Mouse (Mus musculus): ENCODE measurements at regions not wholly inside any gene's neighbourhood (a gene's known extent, or its start where the extent isn't known, plus 50 kb on each side); places are given as distances from the start of the nearest gene placed in this dataset.
A peak's percentile ranks its signal among the peaks of the same experiment; 100 is the strongest.

GRCm38 (mm10) chr10:105125736-105126135, 448.5 kb downstream of the Tmtc2 start:
- ATAC-seq (peak; percentile 72), DNase-seq (ENCODE audit: low spot score) (peak; percentile 74)
- no peaks in the 10 kb centered on the region for H3K27me3 ChIP-seq (replicated peaks; ENCODE audit: insufficient read depth, low read length)
- no peak overlapping the region for H3K27ac ChIP-seq (ENCODE audit: low read length)
- no peak overlapping the region for H3K4me3 ChIP-seq (ENCODE audit: low read depth, low read length)
- H3K9ac ChIP-seq (replicated peaks; ENCODE audit: low read depth): no peak overlapping the region
- no peaks in the 10 kb centered on the region for H3K4me1 ChIP-seq (ENCODE audit: insufficient read depth, low read depth, low read length)
- no peak overlapping the region for H3K4me2 ChIP-seq (replicated peaks; ENCODE audit: low read depth, low read length)
- no peaks in the 10 kb centered on the region for H3K9me3 ChIP-seq (ENCODE audit: low read length)
- no peak for TF ChIP-seq CTCF (IDR thresholded peaks at IDR 0.05)
- TF ChIP-seq EP300 (IDR thresholded peaks at IDR 0.05): peak; percentile 95
- no peaks in the 10 kb centered on the region for H3K36me3 ChIP-seq (ENCODE audit: insufficient read depth, low read length)
- WGBS: 26% methylated on average over 3 of the region's 3 CpGs

- H3K9me3 ChIP-seq (ENCODE audit: low read length): no peaks in the 10 kb centered on the region
- ATAC-seq (no peak), DNase-seq (ENCODE audit: low spot score) (no peak)
Measured at GRCm38 (mm10) chr10:105120229-105120628, 454.0 kb downstream of the Tmtc2 start.

GRCm38 (mm10) chr10:105116138-105116537, 458.1 kb downstream of the Tmtc2 start:
- Histone ChIP-seq H3K36me3 (ENCODE audit: insufficient read depth, low read length) (no peaks in the 10 kb centered on the region), H3K27me3 (replicated peaks; ENCODE audit: insufficient read depth, low read length) (no peaks in the 10 kb centered on the region), H3K4me3 (ENCODE audit: low read depth, low read length) (no peak overlapping the region), H3K27ac (ENCODE audit: low read length) (no peak overlapping the region), H3K4me2 (replicated peaks; ENCODE audit: low read depth, low read length) (no peak overlapping the region), H3K9ac (replicated peaks; ENCODE audit: low read depth) (no peak overlapping the region), H3K4me1 (ENCODE audit: insufficient read depth, low read depth, low read length) (no peaks in the 10 kb centered on the region), H3K9me3 (ENCODE audit: low read length) (no peaks in the 10 kb centered on the region)
- no peak for TF ChIP-seq EP300 (IDR thresholded peaks at IDR 0.05)
- TF ChIP-seq CTCF (IDR thresholded peaks at IDR 0.05): no peak
- ATAC-seq (no peak), DNase-seq (ENCODE audit: low spot score) (no peak)
- 85% methylated on average over 1 of the region's 1 CpGs for WGBS

More at GRCm38 (mm10) chr10:105120229-105120628, 454.0 kb downstream of the Tmtc2 start:
- no peaks in the 10 kb centered on the region for H3K36me3 ChIP-seq (ENCODE audit: insufficient read depth, low read length)
- no peak for TF ChIP-seq EP300 (IDR thresholded peaks at IDR 0.05)
- 0 out of 2 replicates have a peak, but pooled peaks have one; percentile 2 for TF ChIP-seq CTCF (IDR thresholded peaks at IDR 0.05)
- no peak overlapping the region for H3K27ac ChIP-seq (ENCODE audit: low read length)
- no peak overlapping the region for H3K4me3 ChIP-seq (ENCODE audit: low read depth, low read length)
- no peak overlapping the region for H3K9ac ChIP-seq (replicated peaks; ENCODE audit: low read depth)
- H3K4me2 ChIP-seq (replicated peaks; ENCODE audit: low read depth, low read length): no peak overlapping the region
- H3K4me1 ChIP-seq (ENCODE audit: insufficient read depth, low read depth, low read length): no peaks in the 10 kb centered on the region
- 35% methylated on average over 10 of the region's 10 CpGs for WGBS
- H3K27me3 ChIP-seq (replicated peaks; ENCODE audit: insufficient read depth, low read length): no peaks in the 10 kb centered on the region

GRCm38 (mm10) chr10:105114927-105115326, 459.3 kb downstream of the Tmtc2 start:
- DNase-seq (ENCODE audit: low spot score): no peak
- H3K27ac ChIP-seq (ENCODE audit: low read length): no peak overlapping the region
- H3K4me3 ChIP-seq (ENCODE audit: low read depth, low read length): no peak overlapping the region
- no peak for TF ChIP-seq CTCF (IDR thresholded peaks at IDR 0.05)
- TF ChIP-seq EP300 (IDR thresholded peaks at IDR 0.05): no peak
- H3K4me1 ChIP-seq (ENCODE audit: insufficient read depth, low read depth, low read length): no peaks in the 10 kb centered on the region
- H3K9me3 ChIP-seq (ENCODE audit: low read length): no peaks in the 10 kb centered on the region
- H3K27me3 ChIP-seq (replicated peaks; ENCODE audit: insufficient read depth, low read length): no peaks in the 10 kb centered on the region
- H3K9ac ChIP-seq (replicated peaks; ENCODE audit: low read depth): no peak overlapping the region
- no peak overlapping the region for H3K4me2 ChIP-seq (replicated peaks; ENCODE audit: low read depth, low read length)
- H3K36me3 ChIP-seq (ENCODE audit: insufficient read depth, low read length): no peaks in the 10 kb centered on the region
- 57% methylated on average over 5 of the region's 5 CpGs for WGBS
- no peak for ATAC-seq

GRCm38 (mm10) chr10:105110247-105110646, 464.0 kb downstream of the Tmtc2 start:
- no peak overlapping the region for H3K27ac ChIP-seq (ENCODE audit: low read length)
- H3K4me1 ChIP-seq (ENCODE audit: insufficient read depth, low read depth, low read length): no peaks in the 10 kb centered on the region
- H3K27me3 ChIP-seq (replicated peaks; ENCODE audit: insufficient read depth, low read length): no peaks in the 10 kb centered on the region
- no peak for DNase-seq (ENCODE audit: low spot score)
- no peak for ATAC-seq
- H3K4me3 ChIP-seq (ENCODE audit: low read depth, low read length): no peak overlapping the region
- H3K9ac ChIP-seq (replicated peaks; ENCODE audit: low read depth): no peak overlapping the region
- no peaks in the 10 kb centered on the region for H3K9me3 ChIP-seq (ENCODE audit: low read length)
- no peak overlapping the region for H3K4me2 ChIP-seq (replicated peaks; ENCODE audit: low read depth, low read length)
- 25% methylated on average over 5 of the region's 5 CpGs for WGBS
- H3K36me3 ChIP-seq (ENCODE audit: insufficient read depth, low read length): no peaks in the 10 kb centered on the region
- TF ChIP-seq CTCF (IDR thresholded peaks at IDR 0.05) (no peak), EP300 (IDR thresholded peaks at IDR 0.05) (no peak)

GRCm38 (mm10) chr10:105097045-105097331, 477.3 kb downstream of the Tmtc2 start:
- H3K4me1 ChIP-seq (ENCODE audit: insufficient read depth, low read depth, low read length): no peaks in the 10 kb centered on the region
- no peak overlapping the region for H3K9ac ChIP-seq (replicated peaks; ENCODE audit: low read depth)
- DNase-seq (ENCODE audit: low spot score) (no peak), ATAC-seq (no peak)
- TF ChIP-seq EP300 (IDR thresholded peaks at IDR 0.05) (no peak), CTCF (IDR thresholded peaks at IDR 0.05) (no peak)
- H3K9me3 ChIP-seq (ENCODE audit: low read length): no peaks in the 10 kb centered on the region
- no peak overlapping the region for H3K4me2 ChIP-seq (replicated peaks; ENCODE audit: low read depth, low read length)
- H3K27me3 ChIP-seq (replicated peaks; ENCODE audit: insufficient read depth, low read length): no peaks in the 10 kb centered on the region
- WGBS: 72% methylated on average over 2 of the region's 2 CpGs
- H3K4me3 ChIP-seq (ENCODE audit: low read depth, low read length): no peak overlapping the region
- H3K36me3 ChIP-seq (ENCODE audit: insufficient read depth, low read length): no peaks in the 10 kb centered on the region
- H3K27ac ChIP-seq (ENCODE audit: low read length): no peak overlapping the region

Measured in lung, postnatal 0 days (tissue).